Mouse (Mus musculus) macrophage (primary cell): ENCODE results near the gene Taf6. TPM values are rescaled to one million over a fixed set of nuclear protein-coding genes. Genes with fewer than 3 reads are reported as not detected.

Experiments
- H3K27ac ChIP-seq: fragments of 350-480 bp; formaldehyde crosslinking; 2 replicates; pipeline ENCODE4 v1.9.0; 2021
- H3K36me3 ChIP-seq: fragments of 350-480 bp; formaldehyde crosslinking; 2 replicates; pipeline ENCODE4 v1.9.0; 2021; ENCODE audit errors: inconsistent target
- H3K4me3 ChIP-seq: fragments of 350-480 bp; formaldehyde crosslinking; 2 replicates; pipeline ENCODE4 v1.9.0; 2021; ENCODE audit errors: inconsistent target
- H3K79me2 ChIP-seq: fragments of 350-480 bp; formaldehyde crosslinking; 2 replicates; pipeline ENCODE4 v1.9.0; 2021; ENCODE audit errors: inconsistent target
- WGBS: methylation state at CpG from one replicate; pipeline ENCODE4 v1.1.7; 2026; ENCODE audit warnings: inconsistent platforms; ENCODE audit not compliant: missing documents; 5-methylcytosine and 5-hydroxymethylcytosine counted together
- polyA plus RNA-seq: library from polyadenylated mRNA; stranded (reverse); fragments of 250-400 nt; gene quantifications from 3 replicates; pipeline ENCODE4 v1.2.4, GENCODE M21; 2018; ENCODE audit warnings: inconsistent platforms

Gene Taf6
- polyA plus RNA-seq, 1 experiment from 2014 or later, result 32.0 TPM

DNA sequence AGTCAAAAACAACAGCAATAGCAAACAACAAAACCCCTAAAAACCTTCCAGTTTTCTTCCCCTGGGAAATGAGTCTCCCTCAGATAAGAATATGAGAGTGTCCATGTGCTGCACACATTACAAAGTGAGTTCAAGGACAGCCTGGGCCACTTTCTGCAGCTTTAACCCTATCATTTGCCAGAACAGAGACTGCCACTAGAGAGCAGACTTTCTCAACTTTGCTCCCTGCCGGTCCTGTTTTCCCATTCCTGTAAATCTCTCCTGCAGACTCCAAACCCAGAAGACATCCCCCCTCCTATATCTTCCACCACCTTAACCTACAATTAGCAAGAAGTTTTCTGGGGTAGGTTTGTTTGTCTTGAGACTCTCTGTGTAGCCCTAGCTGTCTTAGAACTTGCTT, 12.3 kb upstream of the Taf6 start:
- WGBS, result 0% methylated on average over 1 of the region's 1 CpGs
- Histone ChIP-seq H3K27ac (no peak overlapping the region), H3K4me3 (no peak overlapping the region), H3K79me2 (no peaks in the 10 kb centered on the region; the same call in 1 of the 2 replicates), H3K36me3 (no peaks in the 10 kb centered on the region)

DNA sequence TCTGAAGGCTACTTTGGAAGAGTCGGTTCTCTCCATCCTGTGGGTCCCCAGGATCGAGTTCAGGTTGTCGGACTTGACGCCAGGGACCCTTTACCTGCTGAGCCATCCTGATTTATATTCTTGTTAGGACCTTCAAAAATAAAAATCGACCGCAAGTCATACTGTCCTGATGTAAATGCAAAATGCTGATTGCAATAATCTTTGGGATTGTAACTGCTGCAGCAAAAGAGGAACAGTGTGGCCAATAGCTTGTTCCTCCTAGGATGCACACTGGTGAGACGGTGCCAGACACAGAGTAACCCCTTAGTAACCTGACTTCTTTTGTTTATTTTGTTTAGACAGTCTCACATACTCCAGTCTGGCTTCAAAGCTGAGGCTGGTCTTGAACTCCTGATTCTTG, 8.2 kb upstream of the Taf6 start:
- 13% methylated on average over 7 of the region's 7 CpGs for WGBS
- H3K27ac ChIP-seq, result peak overlapping the region; percentile 88
- no peaks in the 10 kb centered on the region for H3K36me3 ChIP-seq
- H3K79me2 ChIP-seq, result no peaks in the 10 kb centered on the region; the same call in 1 of the 2 replicates
- H3K4me3 ChIP-seq, result peak overlapping the region; percentile 61

DNA sequence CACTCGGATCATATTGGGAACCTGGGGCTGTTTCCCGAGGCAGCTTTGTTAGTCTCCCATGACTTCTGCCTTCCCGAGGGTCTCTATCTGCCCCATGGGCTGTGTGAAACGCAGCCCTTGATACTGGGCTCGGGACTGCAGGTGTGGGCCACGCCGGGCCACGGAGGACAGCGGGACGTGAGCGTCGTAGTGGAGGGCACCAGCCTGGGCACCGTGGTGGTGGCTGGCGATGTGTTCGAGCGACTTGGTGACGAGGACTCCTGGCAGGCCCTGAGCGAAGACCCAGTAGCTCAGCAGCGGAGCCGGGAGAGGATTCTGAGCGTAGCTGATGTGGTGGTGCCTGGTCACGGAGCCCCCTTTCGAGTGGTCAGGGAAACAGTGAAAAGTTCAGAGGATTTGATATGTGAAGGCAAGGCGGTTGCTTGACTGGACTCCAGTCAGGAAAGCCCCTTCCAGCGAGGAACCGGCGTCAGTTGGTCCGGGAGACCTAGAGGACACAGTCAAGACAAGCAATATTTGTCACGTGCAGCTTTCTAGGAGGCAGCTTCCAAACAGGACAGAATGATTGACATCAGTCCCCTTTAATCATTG, 7.6 kb upstream of the Taf6 start:
- Histone ChIP-seq H3K36me3 (no peaks in the 10 kb centered on the region), H3K4me3 (peak overlapping the region; percentile 61), H3K79me2 (no peaks in the 10 kb centered on the region; the same call in 1 of the 2 replicates), H3K27ac (peak overlapping the region; percentile 88)
- under 1% methylated on average over 29 of the region's 29 CpGs for whole genome bisulfite sequencing

- no peaks in the 10 kb centered on the region; the same call in 1 of the 2 replicates for H3K79me2 ChIP-seq
- peak within 1 kb of the TSS; percentile 88 for H3K27ac ChIP-seq
- WGBS, result 4% methylated on average over 47 of the region's 54 CpGs
- no peaks in the 10 kb centered on the region for H3K36me3 ChIP-seq
- H3K4me3 ChIP-seq, result peak within 1 kb of the TSS; percentile 61
These were observed 6.8 kb upstream of the Taf6 start, which contains the start of gene Mblac1 for GRCm38 (mm10) chr5:138193771-138194727. Gene Mblac1, plus strand, starts transcription at chr5:138194314.

GRCm38 (mm10) chr5:138187661-138188306, 533 bp upstream of the Taf6 start:
- H3K27ac ChIP-seq, result peak overlapping the region; percentile 82
- H3K4me3 ChIP-seq, result peak overlapping the region; percentile 94
- peaks cover 15% of the 10 kb centered on the region for H3K79me2 ChIP-seq
- peaks cover 9% of the 10 kb centered on the region; the same call in 1 of the 2 replicates for H3K36me3 ChIP-seq
- 2% methylated on average over 10 of the region's 10 CpGs for whole genome bisulfite sequencing

DNA sequence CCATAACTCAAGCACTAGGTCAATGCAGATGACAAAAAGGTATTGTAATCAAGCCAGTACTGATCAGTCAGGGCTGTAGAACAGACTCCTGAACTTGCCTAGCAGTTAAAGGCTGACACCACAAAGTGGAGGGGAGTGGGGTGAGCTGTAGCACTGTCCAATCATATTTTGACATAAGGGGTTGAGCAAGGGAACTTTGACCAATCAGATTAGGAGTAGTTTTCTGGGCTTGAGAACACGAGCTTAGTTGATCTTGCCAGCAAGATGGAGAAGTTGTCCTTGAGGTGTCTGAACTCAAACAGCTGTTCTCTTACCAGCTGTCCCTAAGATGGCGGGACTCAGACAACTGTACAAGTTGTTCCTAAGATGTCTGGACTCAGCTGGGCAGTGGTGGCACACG, 14.0 kb downstream of the Taf6 start:
- H3K36me3 ChIP-seq, result peaks cover 30% of the 10 kb centered on the region; the same call in 1 of the 2 replicates

DNA sequence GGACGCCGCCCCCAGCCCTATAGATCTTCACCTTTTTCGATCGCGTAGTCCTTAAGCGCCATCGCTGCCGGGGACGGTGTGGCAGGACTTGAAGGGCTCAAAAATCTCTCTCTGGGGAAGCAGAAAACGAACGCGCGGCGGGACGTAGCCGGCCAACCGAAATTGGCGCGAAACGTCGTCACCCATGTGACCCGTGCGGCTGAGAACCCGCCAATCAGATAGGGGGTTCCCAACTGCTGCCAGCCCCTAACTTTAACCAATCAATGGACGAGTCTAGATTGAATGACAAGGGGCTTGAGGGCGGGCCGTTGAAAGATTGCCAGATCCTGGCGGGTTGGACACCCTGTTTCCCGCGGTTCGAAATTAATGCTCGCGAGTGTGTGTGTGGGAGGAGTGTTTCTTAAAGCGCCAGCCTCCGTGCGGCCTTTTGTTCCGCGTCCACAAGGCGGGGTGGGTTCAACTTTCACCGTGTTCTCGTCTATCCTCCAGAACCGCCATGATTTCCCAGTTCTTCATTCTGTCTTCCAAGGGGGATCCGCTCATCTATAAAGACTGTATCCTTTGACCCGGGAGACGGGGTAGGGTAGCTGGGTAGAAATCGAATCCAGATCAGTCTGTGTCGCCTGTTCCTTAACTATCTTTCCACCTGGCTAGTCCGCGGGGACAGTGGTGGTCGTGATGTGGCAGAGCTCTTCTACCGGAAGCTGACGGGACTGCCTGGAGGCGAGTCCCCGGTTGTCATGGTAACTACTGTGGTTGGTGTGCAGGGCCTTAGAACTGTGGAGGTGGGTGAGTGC, 15.4 kb downstream of the Taf6 start, which contains the start of the genes Ap4m1 and Mcm7:
TSS of gene Ap4m1 (plus strand) at position 308 of the 797 bp plus-strand sequence.
TSS of gene Mcm7 (minus strand) at position 728 of the 797 bp plus-strand sequence.
- peak within 1 kb of the TSS; percentile 88 for H3K4me3 ChIP-seq
- H3K79me2 ChIP-seq, result peaks cover 19% of the 10 kb centered on the region
- peak within 1 kb of the TSS; percentile 77 for H3K27ac ChIP-seq
- under 1% methylated on average over 50 of the region's 54 CpGs for WGBS
- H3K36me3 ChIP-seq, result peaks cover 30% of the 10 kb centered on the region; the same call in 1 of the 2 replicates

More for the DNA sequence above, 14.0 kb downstream of the Taf6 start:
- WGBS, result 66% methylated on average over 3 of the region's 3 CpGs
- peaks cover 19% of the 10 kb centered on the region for H3K79me2 ChIP-seq
- H3K4me3 ChIP-seq, result no peak overlapping the region
- peak overlapping the region; percentile 77 for H3K27ac ChIP-seq

- Histone ChIP-seq H3K36me3 (peaks cover 32% of the 10 kb centered on the region; the same call in 1 of the 2 replicates), H3K79me2 (peaks cover 19% of the 10 kb centered on the region), H3K27ac (peak overlapping the region; percentile 77), H3K4me3 (peak overlapping the region; percentile 88)
- WGBS, result 0% methylated on average over 47 of the region's 47 CpGs
These were observed 16.2 kb downstream of the Taf6 start for GRCm38 (mm10) chr5:138170936-138171561.

DNA sequence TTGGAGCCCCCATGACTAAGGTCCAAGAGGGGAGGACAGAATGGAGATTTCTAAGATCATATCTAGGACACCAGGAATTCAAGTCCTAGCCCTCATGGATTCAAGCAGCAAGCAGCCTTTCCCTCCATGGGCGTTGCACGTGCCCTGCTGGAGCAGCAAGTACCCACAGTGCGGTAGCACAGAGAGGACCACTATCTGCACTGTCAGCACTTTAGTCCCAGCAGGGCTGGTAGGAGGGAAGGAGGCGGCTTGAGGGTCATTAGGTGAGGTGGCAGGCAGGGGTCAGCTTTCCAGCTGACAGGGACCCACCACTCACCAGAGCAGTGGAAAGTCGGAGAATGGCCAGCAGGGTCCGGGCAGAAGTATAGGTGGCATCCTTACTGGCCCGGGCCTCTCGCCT, 21.7 kb downstream of the Taf6 start:
- Histone ChIP-seq H3K36me3 (peaks cover 45% of the 10 kb centered on the region; the same call in 1 of the 2 replicates), H3K4me3 (no peak overlapping the region), H3K79me2 (peaks cover 36% of the 10 kb centered on the region), H3K27ac (no peak overlapping the region)
- WGBS, result 91% methylated on average over 8 of the region's 8 CpGs

DNA sequence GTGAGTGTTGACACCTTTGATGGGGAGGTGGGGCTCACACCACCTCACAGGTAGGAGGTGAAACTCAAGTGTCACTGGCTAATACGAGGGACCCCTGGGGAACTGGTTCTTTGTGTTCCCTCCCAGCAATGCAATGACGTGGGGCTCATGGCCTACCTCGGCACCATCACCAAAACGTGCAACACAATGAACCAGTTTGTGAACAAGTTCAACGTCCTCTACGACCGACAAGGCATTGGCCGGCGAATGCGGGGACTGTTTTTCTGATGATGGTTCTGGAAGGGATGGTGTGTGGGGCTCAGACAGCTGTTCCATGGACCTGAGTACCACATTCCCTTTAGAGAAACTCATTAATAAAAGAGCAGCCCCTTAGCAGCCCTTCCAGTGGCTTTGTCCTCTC, 23.6 kb downstream of the Taf6 start:
- H3K36me3 ChIP-seq, result peaks cover 45% of the 10 kb centered on the region; the same call in 1 of the 2 replicates
- H3K4me3 ChIP-seq, result no peak overlapping the region

DNA sequence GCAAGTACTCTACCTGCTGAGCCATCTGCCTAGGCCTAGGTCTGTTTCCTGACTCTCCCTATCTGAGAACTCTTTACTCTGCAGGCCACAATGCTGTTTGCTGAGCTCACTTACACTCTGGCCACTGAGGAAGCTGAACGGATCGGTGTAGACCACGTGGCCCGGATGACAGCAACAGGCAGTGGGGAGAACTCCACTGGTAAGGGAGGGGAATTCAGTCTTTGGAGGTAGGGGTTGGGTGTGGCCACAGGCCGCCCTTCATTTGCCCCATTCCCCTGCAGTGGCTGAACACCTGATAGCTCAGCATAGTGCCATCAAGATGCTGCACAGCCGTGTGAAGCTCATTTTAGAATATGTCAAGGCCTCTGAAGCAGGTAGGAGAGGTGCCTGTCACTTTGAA, 24.2 kb downstream of the Taf6 start:
- Histone ChIP-seq H3K27ac (no peak overlapping the region), H3K36me3 (peaks cover 43% of the 10 kb centered on the region; the same call in 1 of the 2 replicates), H3K79me2 (peaks cover 19% of the 10 kb centered on the region), H3K4me3 (no peak overlapping the region)
- WGBS, result 76% methylated on average over 6 of the region's 6 CpGs

More for the DNA sequence above, 23.6 kb downstream of the Taf6 start:
- H3K27ac ChIP-seq, result no peak overlapping the region
- 87% methylated on average over 10 of the region's 10 CpGs for WGBS
- peaks cover 19% of the 10 kb centered on the region for H3K79me2 ChIP-seq

DNA sequence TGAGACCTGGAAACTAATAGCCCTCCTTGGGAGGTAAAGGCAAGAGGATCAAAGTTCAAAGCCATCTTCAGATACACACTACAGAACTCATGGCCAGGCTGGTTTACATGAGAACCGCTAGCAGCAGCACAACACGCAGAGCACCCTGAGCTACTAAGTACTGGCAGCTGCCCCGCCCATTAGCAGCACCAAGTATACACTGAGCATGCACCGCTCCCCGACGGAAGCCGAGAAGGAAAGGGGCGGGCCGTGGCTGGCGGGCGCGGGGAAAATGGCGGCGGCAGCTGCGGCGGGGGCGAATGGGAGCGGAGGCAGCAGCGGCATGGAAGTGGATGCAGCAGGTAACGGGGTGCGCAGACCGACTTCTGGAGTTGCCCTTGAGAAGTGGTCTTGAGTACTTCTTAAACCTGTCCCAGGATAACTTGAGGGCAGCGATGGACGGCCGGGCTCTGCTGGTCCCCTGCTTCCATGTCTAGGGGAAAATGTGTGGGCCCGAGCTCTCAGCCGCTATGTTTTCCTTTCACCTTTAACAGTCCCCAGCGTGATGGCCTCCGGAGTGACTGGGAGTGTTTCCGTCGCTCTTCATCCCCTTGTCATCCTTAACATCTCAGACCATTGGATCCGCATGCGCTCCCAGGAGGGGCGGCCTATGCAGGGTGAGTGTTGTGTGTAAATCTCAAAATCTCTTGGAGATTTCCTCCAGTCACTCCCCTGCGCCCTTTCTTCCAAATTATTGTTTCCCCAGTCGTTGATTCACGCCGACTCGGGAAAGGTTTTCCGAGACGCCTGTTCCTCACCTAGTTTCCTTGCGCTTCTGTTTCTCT, 26.2 kb downstream of the Taf6 start, which contains the start of gene Cops6:
TSS of gene Cops6 (plus strand) at position 230 of the 824 bp plus-strand sequence.
- H3K27ac ChIP-seq, result peak within 1 kb of the TSS; percentile 58
- peak within 1 kb of the TSS; percentile 99 for H3K4me3 ChIP-seq
- H3K36me3 ChIP-seq, result peaks cover 26% of the 10 kb centered on the region; the same call in 1 of the 2 replicates
- H3K79me2 ChIP-seq, result peaks cover 19% of the 10 kb centered on the region
- 2% methylated on average over 42 of the region's 42 CpGs for WGBS
